Mouse (Mus musculus) right cerebral cortex, adult 2 months (tissue): ENCODE measurements around the gene Gm10639.
"Not testable (repeated sequence)": the region's sequence is repeated elsewhere in the genome, so short reads cannot be mapped to it uniquely, and the experiment has no call there.

Experiments
- DNase-seq, 2 experiments: peaks; one replicate each; pipeline ENCODE4 v3.0.0; 2021 to 2022; ENCODE audit warnings: low spot score in 2 of 2

Gm10639 gene

GRCm38 (mm10) chr9:78348206-78349004 is 58.7 kb downstream of the Gm10639 start:
- not testable (repeated sequence) for DNase-seq

- DNase-seq, result not testable (repeated sequence)
Measured at GRCm38 (mm10) chr9:78349141-78349540, 59.4 kb downstream of the Gm10639 start.

- DNase-seq, result not testable (repeated sequence)
Measured at GRCm38 (mm10) chr9:78350007-78350406, 60.3 kb downstream of the Gm10639 start.

- DNase-seq, result no peak
Measured at GRCm38 (mm10) chr9:78351504-78352220, 61.9 kb downstream of the Gm10639 start.
